Mouse (Mus musculus) megakaryocyte-erythroid progenitor cell, adult 5-6 weeks (primary cell): ENCODE data around the gene Aar2. TPM values are rescaled to one million over a fixed set of nuclear protein-coding genes. Genes with fewer than 3 reads are reported as not detected.

Experiments
- ATAC-seq: replicated peaks from 2 replicates; pipeline ENCODE4 v1.8.0; 2016; ENCODE audit warnings: mild to moderate bottlenecking, inconsistent platforms; ENCODE audit not compliant: severe bottlenecking, poor library complexity, low FRiP score, low TSS enrichment
- total RNA-seq, 2 experiments: library from RNA; stranded (forward) in 1 of 2; stranded (reverse) in 1 of 2; fragments of 200-1000, 215-1000 nt in 1 of 2; fragments of >200 nt in 1 of 2; fragmentation: Nextera tagmentation in 1 of 2; gene quantifications; 2 replicates each; pipeline ENCODE4 v1.2.3; 2014 to 2017

Gene Aar2
- total RNA-seq, 2 experiments from 2014 or later = 16.9 to 21.2 TPM

- no peak for ATAC-seq
Observed at GRCm38 (mm10) chr2:156561808-156562207, 14.4 kb downstream of the Aar2 start.

GRCm38 (mm10) chr2:156563557-156563956 is 16.2 kb downstream of the Aar2 start:
- no peak for ATAC-seq

GRCm38 (mm10) chr2:156566512-156566911 is 19.1 kb downstream of the Aar2 start:
- ATAC-seq = no peak

- no peak for ATAC-seq
Observed at GRCm38 (mm10) chr2:156568647-156569046, 21.3 kb downstream of the Aar2 start.

GRCm38 (mm10) chr2:156569261-156569660 is 21.9 kb downstream of the Aar2 start:
- no peak for ATAC-seq

GRCm38 (mm10) chr2:156571521-156571920 is 24.1 kb downstream of the Aar2 start:
- ATAC-seq = no peak

- ATAC-seq = no peak
Observed at GRCm38 (mm10) chr2:156576850-156577587, 29.6 kb downstream of the Aar2 start.

- ATAC-seq = no peak
Observed at GRCm38 (mm10) chr2:156580507-156580906, 33.1 kb downstream of the Aar2 start.

- ATAC-seq = no peak
Observed at GRCm38 (mm10) chr2:156581244-156581643, 33.9 kb downstream of the Aar2 start.

- ATAC-seq = no peak
Observed at GRCm38 (mm10) chr2:156582887-156583286, 35.5 kb downstream of the Aar2 start.

- no peak for ATAC-seq
Observed at GRCm38 (mm10) chr2:156584154-156584796, 36.9 kb downstream of the Aar2 start.

GRCm38 (mm10) chr2:156584797-156585471 is 37.5 kb downstream of the Aar2 start:
- ATAC-seq = no peak

GRCm38 (mm10) chr2:156589481-156589880 is 42.1 kb downstream of the Aar2 start:
- no peak for ATAC-seq

- ATAC-seq = no peak
Observed at GRCm38 (mm10) chr2:156594987-156595490, 47.7 kb downstream of the Aar2 start.

GRCm38 (mm10) chr2:156602581-156602980 is 55.2 kb downstream of the Aar2 start:
- ATAC-seq = no peak

- ATAC-seq = no peak
Observed at GRCm38 (mm10) chr2:156603671-156604070, 56.3 kb downstream of the Aar2 start.

- ATAC-seq = no peak
Observed at GRCm38 (mm10) chr2:156605144-156605543, 57.8 kb downstream of the Aar2 start.

- ATAC-seq = no peak
Observed at GRCm38 (mm10) chr2:156605971-156606370, 58.6 kb downstream of the Aar2 start.

GRCm38 (mm10) chr2:156613081-156613540 is 65.7 kb downstream of the Aar2 start:
- no peak for ATAC-seq

- ATAC-seq = no peak
Observed at GRCm38 (mm10) chr2:156613541-156614257, 66.3 kb downstream of the Aar2 start, which contains the start of gene Dlgap4. Dlgap4 (plus strand) TSS chr2:156613705.
